Mouse (Mus musculus) ES-Bruce4 (cell line): ENCODE measurements at regions not wholly inside any gene's neighbourhood (a gene's known extent, or its start where the extent isn't known, plus 50 kb on each side); places are given as distances from the start of the nearest gene placed in this dataset.

Experiments
- H3K27ac ChIP-seq: 2 replicates; pipeline ENCODE4 v1.5.1; 2012; ENCODE audit warnings: low read length, inconsistent platforms; ENCODE audit not compliant: insufficient read depth
- H3K27me3 ChIP-seq: 2 replicates; pipeline ENCODE4 v1.6.1; 2012; ENCODE audit warnings: mild to moderate bottlenecking, low read length, inconsistent platforms; ENCODE audit not compliant: control insufficient read depth, poor library complexity, insufficient read depth, severe bottlenecking
- H3K36me3 ChIP-seq: 2 replicates; pipeline ENCODE4 v1.6.1; 2012; ENCODE audit warnings: inconsistent platforms, mild to moderate bottlenecking, low read length, moderate library complexity; ENCODE audit not compliant: control insufficient read depth, poor library complexity, insufficient read depth, severe bottlenecking
- H3K4me1 ChIP-seq: one replicate; pipeline ENCODE4 v1.8.1; 2011; ENCODE audit warnings: low read length; ENCODE audit not compliant: control insufficient read depth, insufficient read depth
- H3K4me3 ChIP-seq: 2 replicates; pipeline ENCODE4 v1.5.1; 2011; ENCODE audit warnings: low read depth, mild to moderate bottlenecking, low read length
- H3K9ac ChIP-seq: 2 replicates; pipeline ENCODE4 v1.6.1; 2012; ENCODE audit warnings: low read depth, mild to moderate bottlenecking, inconsistent platforms; ENCODE audit not compliant: poor library complexity, severe bottlenecking
- H3K9me3 ChIP-seq: replicated peaks from 2 replicates; pipeline ENCODE4 v1.6.1; 2012; ENCODE audit warnings: mild to moderate bottlenecking, low read length, inconsistent platforms; ENCODE audit not compliant: control insufficient read depth, poor library complexity, insufficient read depth, severe bottlenecking
- CTCF ChIP-seq: IDR thresholded peaks from one replicate; pipeline ENCODE4 v1.8.1; 2011; ENCODE audit warnings: low read depth, low read length
- EP300 ChIP-seq: IDR thresholded peaks from 2 replicates; pipeline ENCODE4 v1.6.1; 2011; ENCODE audit warnings: low read depth, low read length; ENCODE audit not compliant: insufficient read depth
- POLR2A ChIP-seq: IDR thresholded peaks from one replicate; pipeline ENCODE4 v1.8.1; 2011; ENCODE audit warnings: low read length; ENCODE audit not compliant: insufficient read depth

GRCm38 (mm10) chr13:37587911-37588310 lies 190.3 kb upstream of the Rreb1 start:
- H3K36me3 ChIP-seq, result no peaks in the 10 kb centered on the region
- no peak overlapping the region for H3K9ac ChIP-seq
- H3K4me1 ChIP-seq, result no peaks in the 10 kb centered on the region
- peaks cover 1% of the 10 kb centered on the region; the same call in 1 of the 2 replicates for H3K27me3 ChIP-seq
- H3K4me3 ChIP-seq, result no peak overlapping the region
- no peak for TF ChIP-seq EP300
- TF ChIP-seq POLR2A, result no peak
- TF ChIP-seq CTCF, result no peak
- no peak overlapping the region for H3K27ac ChIP-seq
- no peaks in the 10 kb centered on the region for H3K9me3 ChIP-seq

GRCm38 (mm10) chr13:37588528-37589176 lies 189.5 kb upstream of the Rreb1 start:
- H3K27ac ChIP-seq, result no peak overlapping the region
- peaks cover 1% of the 10 kb centered on the region; the same call in 1 of the 2 replicates for H3K27me3 ChIP-seq
- H3K36me3 ChIP-seq, result no peaks in the 10 kb centered on the region
- TF ChIP-seq CTCF (no peak), EP300 (no peak), POLR2A (no peak)
- H3K9ac ChIP-seq, result no peak overlapping the region
- no peaks in the 10 kb centered on the region for H3K4me1 ChIP-seq
- no peak overlapping the region for H3K4me3 ChIP-seq
- H3K9me3 ChIP-seq, result no peaks in the 10 kb centered on the region

- Histone ChIP-seq H3K9ac (no peak overlapping the region), H3K36me3 (no peaks in the 10 kb centered on the region), H3K9me3 (no peaks in the 10 kb centered on the region), H3K4me1 (no peaks in the 10 kb centered on the region), H3K27ac (no peak overlapping the region), H3K4me3 (no peak overlapping the region), H3K27me3 (peaks cover 1% of the 10 kb centered on the region; the same call in 1 of the 2 replicates)
- TF ChIP-seq EP300 (no peak), POLR2A (no peak), CTCF (no peak)
Observed at GRCm38 (mm10) chr13:37592149-37592548, 186.1 kb upstream of the Rreb1 start.

- no peaks in the 10 kb centered on the region for H3K9me3 ChIP-seq
- H3K4me1 ChIP-seq, result no peaks in the 10 kb centered on the region
- H3K9ac ChIP-seq, result no peak overlapping the region
- no peak overlapping the region for H3K4me3 ChIP-seq
- no peak overlapping the region for H3K27ac ChIP-seq
- TF ChIP-seq EP300 (no peak), POLR2A (no peak)
- H3K27me3 ChIP-seq, result no peaks in the 10 kb centered on the region
- no peaks in the 10 kb centered on the region for H3K36me3 ChIP-seq
Observed at GRCm38 (mm10) chr13:37595196-37595595, 183.0 kb upstream of the Rreb1 start.

DNA sequence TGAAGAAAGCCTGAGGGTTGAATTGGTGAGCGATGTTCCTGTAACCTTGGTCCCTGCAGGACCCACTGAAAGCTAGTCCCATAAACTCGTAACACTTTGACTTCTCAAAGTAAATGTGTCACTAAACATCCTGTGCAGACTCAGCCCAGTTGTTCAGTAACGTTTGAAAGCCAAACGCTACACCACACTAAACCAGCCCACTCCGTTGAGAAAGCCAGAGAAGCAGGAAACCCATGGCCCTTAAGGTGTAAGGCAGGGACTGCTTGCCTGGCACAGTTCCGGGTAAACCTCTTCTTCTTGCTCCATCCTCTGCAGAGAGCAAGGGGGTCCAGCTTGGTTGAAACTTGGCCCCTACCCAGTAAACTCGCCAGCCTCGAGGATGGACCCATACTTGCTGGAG lies 180.6 kb upstream of the Rreb1 start:
- no peak overlapping the region for H3K9ac ChIP-seq
- H3K27ac ChIP-seq, result no peak overlapping the region
- H3K4me1 ChIP-seq, result no peaks in the 10 kb centered on the region
- H3K36me3 ChIP-seq, result no peaks in the 10 kb centered on the region
- no peak overlapping the region for H3K4me3 ChIP-seq
- no peaks in the 10 kb centered on the region for H3K27me3 ChIP-seq
- no peaks in the 10 kb centered on the region for H3K9me3 ChIP-seq
- TF ChIP-seq EP300, result no peak
- no peak for TF ChIP-seq POLR2A
- no peak for TF ChIP-seq CTCF

- Histone ChIP-seq H3K9ac (no peak overlapping the region), H3K36me3 (no peaks in the 10 kb centered on the region), H3K4me3 (no peak overlapping the region), H3K4me1 (no peaks in the 10 kb centered on the region), H3K9me3 (no peaks in the 10 kb centered on the region), H3K27ac (no peak overlapping the region), H3K27me3 (no peaks in the 10 kb centered on the region)
- TF ChIP-seq EP300 (no peak), POLR2A (no peak), CTCF (no peak)
Observed at GRCm38 (mm10) chr13:37598165-37598775, 179.9 kb upstream of the Rreb1 start.
